Mouse (Mus musculus) heart, postnatal 0 days (tissue): ENCODE results near the gene Rgs11.

Experiments
- CTCF ChIP-seq: IDR thresholded peaks from 2 replicates; pipeline ENCODE4 v1.5.1; 2016; ENCODE audit warnings: antibody characterized with exemption, control low read depth, low read depth
- EP300 ChIP-seq: IDR thresholded peaks from 2 replicates; pipeline ENCODE4 v1.6.1; 2016; ENCODE audit warnings: antibody characterized with exemption, low read depth

- TF ChIP-seq EP300, result no peak
- no peak for TF ChIP-seq CTCF
Observed at GRCm38 (mm10) chr17:26240120-26240790, 37.5 kb downstream of the Rgs11 start.
